31 mouse cellular contexts compared by ENCODE assay signal in the genomic region with DNA sequence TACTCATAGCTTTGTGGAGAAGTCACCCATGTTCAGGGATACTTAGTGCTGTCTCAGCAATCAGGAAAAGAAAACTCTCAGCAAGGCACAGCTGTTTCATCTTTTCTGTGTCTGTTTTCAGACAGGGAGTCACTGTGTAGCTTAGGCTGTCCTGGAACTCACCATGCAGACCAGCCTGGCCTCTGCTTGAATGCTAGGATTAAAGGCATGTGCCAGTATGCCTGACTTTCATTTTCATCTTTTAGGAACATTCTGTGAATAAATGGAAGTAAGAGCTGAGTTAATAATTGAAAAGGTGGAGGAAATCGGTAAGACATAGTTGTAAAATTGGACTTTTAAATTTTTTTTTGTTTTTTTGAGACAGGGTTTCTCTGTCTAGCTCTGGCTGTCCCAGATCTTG.
"Had no signal": no experiment of that assay in that cellular context is flagged by ENCODE, and none has a peak within 500 bp of the region (broad histone marks: within the 10 kb centered on the region; RNA-seq: fewer than 3 reads in every experiment).

No protein-coding gene starts in this region.

- H3K27me3 ChIP-seq: limb, embryonic 12.5 days; limb, embryonic 13.5 days; limb, embryonic 15.5 days; liver, embryonic 12.5 days; liver, embryonic 13.5 days; liver, embryonic 15.5 days; lung, embryonic 15.5 days; megakaryocyte, embryonic 14.5 days; midbrain, embryonic 12.5 days; midbrain, embryonic 13.5 days; midbrain, embryonic 15.5 days; neural tube, embryonic 12.5 days had no signal

- H3K27ac ChIP-seq: limb, embryonic 10.5 days; limb, embryonic 12.5 days; limb, embryonic 13.5 days; limb, embryonic 15.5 days; liver, embryonic 12.5 days; liver, embryonic 13.5 days; liver, embryonic 14.5 days; liver, embryonic 15.5 days; lung, embryonic 15.5 days; macrophage; midbrain, embryonic 10.5 days; midbrain, embryonic 12.5 days; midbrain, embryonic 13.5 days; midbrain, embryonic 15.5 days; neural tube, embryonic 12.5 days had no signal

- DNase-seq: left cerebral cortex, postnatal 4 days; liver, embryonic 13.5 days; liver, postnatal 0 days; lung, adult 18-20 months; lung, adult 2 months; lung, embryonic 14.5 days; lung, postnatal 10 days; lung, postnatal 14 days; lung, postnatal 36 days; lung, postnatal 4 days; midbrain, embryonic 14.5 days had no signal

- H3K4me3 ChIP-seq: limb, embryonic 10.5 days; limb, embryonic 12.5 days; limb, embryonic 13.5 days; limb, embryonic 15.5 days; liver, embryonic 12.5 days; liver, embryonic 13.5 days; liver, embryonic 15.5 days; lung, embryonic 15.5 days; megakaryocyte, embryonic 14.5 days; midbrain, embryonic 10.5 days; midbrain, embryonic 12.5 days; midbrain, embryonic 13.5 days; midbrain, embryonic 15.5 days; myocyte; neural tube, embryonic 12.5 days had no signal

- H3K9ac ChIP-seq: limb, embryonic 12.5 days; limb, embryonic 13.5 days; limb, embryonic 15.5 days; liver, embryonic 12.5 days; liver, embryonic 13.5 days; liver, embryonic 14.5 days; liver, embryonic 15.5 days; liver, postnatal 0 days; lung, embryonic 14.5 days; lung, embryonic 15.5 days; midbrain, embryonic 12.5 days; midbrain, embryonic 13.5 days; midbrain, embryonic 15.5 days; neural tube, embryonic 12.5 days had no signal

- ATAC-seq: liver, embryonic 12.5 days; liver, postnatal 0 days; lung, postnatal 0 days; midbrain, embryonic 13.5 days; midbrain, embryonic 15.5 days; midbrain, embryonic 16.5 days had no signal

- H3K4me1 ChIP-seq: limb, embryonic 12.5 days; limb, embryonic 13.5 days; limb, embryonic 15.5 days; midbrain, embryonic 12.5 days; midbrain, embryonic 13.5 days; midbrain, embryonic 15.5 days; neural tube, embryonic 12.5 days had no signal

- H3K9me3 ChIP-seq: limb, embryonic 10.5 days; limb, embryonic 12.5 days; limb, embryonic 15.5 days; liver, embryonic 12.5 days; liver, embryonic 13.5 days; liver, embryonic 15.5 days; lung, embryonic 15.5 days; megakaryocyte, embryonic 14.5 days; midbrain, embryonic 10.5 days; midbrain, embryonic 12.5 days; midbrain, embryonic 13.5 days; midbrain, embryonic 15.5 days; neural tube, embryonic 12.5 days had no signal

- H3K4me2 ChIP-seq: limb, embryonic 12.5 days; limb, embryonic 13.5 days; limb, embryonic 15.5 days; liver, embryonic 11.5 days; liver, embryonic 12.5 days; liver, embryonic 13.5 days; liver, embryonic 15.5 days; lung, embryonic 14.5 days; lung, embryonic 15.5 days; midbrain, embryonic 11.5 days; midbrain, embryonic 12.5 days; midbrain, embryonic 13.5 days; midbrain, embryonic 15.5 days; neural tube, embryonic 12.5 days had no signal

- H3K36me3 ChIP-seq: limb, embryonic 15.5 days; liver, embryonic 13.5 days; lung, embryonic 15.5 days; midbrain, embryonic 15.5 days; neural tube, embryonic 12.5 days had no signal
